Mouse (Mus musculus) midbrain, embryonic 16.5 days (tissue): Measurements from ENCODE around the gene Mgat5b. TPM values are rescaled to one million over a fixed set of nuclear protein-coding genes. Genes with fewer than 3 reads are reported as not detected.

Experiments used
- polyA plus RNA-seq: library from polyadenylated mRNA; unstranded; fragments of >200 nt; fragmentation: Nextera tagmentation; extraction: Ambion mirVana; gene quantifications from 2 replicates; pipeline ENCODE4 v1.2.1, GENCODE M21; 2015

Mgat5b gene
- polyA plus RNA-seq, 1 experiment from 2014 or later = 26.1 TPM

Other genes with a start within 250 kb of the Mgat5b start
- gene St6galnac1, start 143.4 kb upstream of the Mgat5b start, polyA plus RNA-seq = 0.09 TPM in 1 of 2 replicates, not detected in the other
- gene Mxra7, start 90.8 kb upstream of the Mgat5b start, polyA plus RNA-seq = 21.8 and 22.6 TPM in 2 replicates
- gene Mettl23, start 75.6 kb upstream of the Mgat5b start, polyA plus RNA-seq = 65.2 and 67.4 TPM in 2 replicates
- gene Jmjd6, start 75.4 kb upstream of the Mgat5b start, polyA plus RNA-seq = 66.3 and 73.0 TPM in 2 replicates
- gene Mfsd11, start 66.4 kb upstream of the Mgat5b start, polyA plus RNA-seq = 56.1 and 56.2 TPM in 2 replicates
- gene Srsf2, start 65.8 kb upstream of the Mgat5b start, polyA plus RNA-seq = 549 and 567 TPM in 2 replicates
- 60.7 and 63.4 TPM in 2 replicates for gene Sec14l1, start 196.3 kb downstream of the Mgat5b start, polyA plus RNA-seq